Mouse (Mus musculus) left cerebral cortex, postnatal 10 days (tissue): ENCODE results near the gene Hoxa3. TPM values are rescaled to one million over a fixed set of nuclear protein-coding genes. Genes with fewer than 3 reads are reported as not detected.

ENCODE experiments used
- DNase-seq, 2 experiments: peaks; one replicate each; pipeline ENCODE4 v3.0.0; 2021 to 2022; ENCODE audit warnings: low spot score in 2 of 2, mixed read lengths in 1 of 2; ENCODE audit errors: extremely low spot score in 1 of 2
- intact Hi-C: fragments of 180-260 bp; cut with DNase I; formaldehyde crosslinking; loops from one replicate; pipeline ENCODE4 v1.15.1; 2025
- total RNA-seq, 2 experiments: library from RNA; stranded (reverse); gene quantifications; 2 replicates each; pipeline ENCODE4 v1.2.3; 2021

Gene Hoxa3
- total RNA-seq, 2 experiments from 2014 or later, result not detected

DNA sequence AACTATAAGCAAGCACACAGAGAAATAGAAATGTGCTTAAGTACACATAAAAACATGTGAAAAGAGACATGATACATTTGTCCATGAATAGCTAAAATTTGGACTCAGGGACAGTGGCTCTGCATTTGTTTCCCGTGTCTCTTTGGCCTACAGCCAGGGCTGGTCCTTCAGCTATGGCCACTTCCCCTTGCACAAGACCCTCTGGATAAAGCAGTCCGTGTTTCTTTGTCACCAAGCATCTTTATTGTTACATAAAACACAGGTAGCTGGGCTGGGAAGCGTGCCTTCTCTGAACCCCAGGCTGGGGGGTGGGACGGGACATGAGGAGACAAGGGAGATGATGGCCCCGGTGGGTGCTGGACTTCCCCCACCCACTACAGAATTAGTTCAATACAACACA lies 1.1 kb upstream of the Hoxa3 start:
- intact Hi-C loops, result no loop called here
- DNase-seq, result no peak

DNA sequence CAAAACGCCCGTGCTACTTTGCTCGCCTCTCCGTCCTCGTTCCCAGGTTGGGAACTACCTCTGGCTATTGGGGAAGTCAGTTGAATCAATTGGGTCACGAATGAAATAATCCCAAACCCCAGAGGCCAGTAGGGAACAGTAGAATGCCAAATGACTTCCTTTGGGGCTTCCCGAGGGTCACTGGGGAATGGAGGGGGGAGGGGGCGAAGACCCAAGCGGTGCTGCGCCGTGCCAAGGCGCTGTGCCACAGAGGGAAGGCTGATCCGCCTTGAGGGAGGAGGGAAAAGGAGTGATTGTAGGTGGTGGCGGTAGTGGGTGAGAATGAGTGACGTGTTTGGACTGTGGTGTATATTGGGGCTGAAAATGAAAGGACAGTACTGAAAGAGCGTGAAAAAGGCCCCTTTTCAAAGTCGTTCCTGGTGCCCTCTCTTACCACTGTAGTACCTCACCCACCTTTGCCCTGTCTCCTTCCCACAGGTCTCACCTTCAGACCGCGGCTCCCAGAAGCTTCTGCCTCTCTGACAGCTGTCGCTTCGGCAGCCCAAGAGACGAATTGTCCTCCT lies 499 bp downstream of the Hoxa3 start:
- intact Hi-C loops, result no loop called here
- no peak for DNase-seq

DNA sequence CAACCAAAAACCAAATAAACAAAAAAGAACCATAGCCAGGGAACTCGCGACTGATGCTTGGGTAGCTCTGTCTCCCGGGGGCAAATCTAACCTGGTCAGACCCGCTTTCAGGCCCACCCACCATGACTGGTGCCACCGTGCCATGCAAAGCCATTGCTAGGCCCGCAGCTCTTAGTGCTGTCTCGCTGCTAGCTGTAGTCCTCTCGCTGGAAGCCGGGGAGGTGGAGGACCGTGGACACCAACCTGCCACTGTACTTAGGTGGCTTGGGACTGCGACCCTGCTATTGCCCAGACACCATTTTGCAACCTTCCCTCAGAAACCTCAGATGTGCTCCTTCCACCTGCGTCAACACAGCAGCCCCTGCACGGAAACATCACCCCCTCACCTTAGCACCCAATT lies 1.2 kb downstream of the Hoxa3 start:
- intact Hi-C loops, result no loop called here
- no peak for DNase-seq

DNA sequence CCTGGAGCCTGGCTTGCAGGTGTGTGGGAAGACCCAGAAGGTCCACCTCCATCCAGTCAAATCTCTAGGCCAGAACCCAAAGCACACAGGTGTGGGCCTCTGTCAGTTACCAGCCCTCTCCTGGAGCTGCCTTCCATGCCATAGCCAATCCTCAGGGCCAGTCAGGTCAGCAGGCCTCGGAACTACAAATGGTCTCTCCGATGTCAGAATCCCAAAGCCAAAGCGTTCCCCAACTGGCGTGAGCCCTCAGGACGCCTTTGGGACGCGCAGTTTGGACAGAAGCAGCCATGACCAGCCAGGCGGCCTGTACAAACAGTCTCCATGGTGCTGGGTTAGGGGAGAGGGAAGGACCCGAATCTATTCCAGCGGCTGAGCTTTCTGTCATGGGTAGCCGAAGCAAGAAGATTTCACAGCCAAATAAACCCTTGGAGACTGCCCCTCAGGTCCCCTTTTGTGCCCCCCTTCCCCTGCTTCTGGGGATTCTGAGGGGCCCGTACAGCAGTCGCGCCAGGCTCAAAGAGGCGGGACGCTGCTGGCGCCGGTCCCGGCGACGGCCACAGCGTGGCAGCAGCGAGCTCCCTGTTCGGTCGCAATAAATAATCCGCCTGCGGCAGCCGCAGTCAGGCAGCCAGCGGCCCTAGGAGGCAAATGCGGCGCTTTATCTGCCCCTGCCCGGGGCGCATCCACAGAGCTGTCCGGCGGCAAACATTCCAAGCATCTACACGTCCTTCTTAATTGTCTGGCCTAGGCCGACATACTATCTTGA lies 1.8 kb downstream of the Hoxa3 start:
- peak in 1 of 2 experiments; percentile 72 for DNase-seq
- intact Hi-C loops, result no loop called here

DNA sequence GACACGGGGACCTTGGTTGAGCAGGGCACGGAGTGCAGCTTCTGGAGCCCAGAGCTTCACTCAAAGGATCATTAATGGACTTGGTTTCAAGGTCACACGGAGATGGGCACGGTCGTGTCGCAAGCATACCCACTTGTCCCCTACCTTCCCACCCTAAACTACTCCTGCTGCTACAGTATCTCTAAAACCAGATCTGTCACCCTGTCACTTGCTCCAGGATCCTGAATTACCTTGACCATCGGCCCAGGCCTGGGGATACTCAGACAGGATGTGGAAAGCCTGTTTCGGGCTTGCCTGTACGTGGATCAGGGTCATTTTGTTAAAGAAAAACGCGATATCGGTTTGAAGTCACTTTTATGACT lies 3.5 kb downstream of the Hoxa3 start:
- intact Hi-C loops, result no loop called here
- no peak for DNase-seq

DNA sequence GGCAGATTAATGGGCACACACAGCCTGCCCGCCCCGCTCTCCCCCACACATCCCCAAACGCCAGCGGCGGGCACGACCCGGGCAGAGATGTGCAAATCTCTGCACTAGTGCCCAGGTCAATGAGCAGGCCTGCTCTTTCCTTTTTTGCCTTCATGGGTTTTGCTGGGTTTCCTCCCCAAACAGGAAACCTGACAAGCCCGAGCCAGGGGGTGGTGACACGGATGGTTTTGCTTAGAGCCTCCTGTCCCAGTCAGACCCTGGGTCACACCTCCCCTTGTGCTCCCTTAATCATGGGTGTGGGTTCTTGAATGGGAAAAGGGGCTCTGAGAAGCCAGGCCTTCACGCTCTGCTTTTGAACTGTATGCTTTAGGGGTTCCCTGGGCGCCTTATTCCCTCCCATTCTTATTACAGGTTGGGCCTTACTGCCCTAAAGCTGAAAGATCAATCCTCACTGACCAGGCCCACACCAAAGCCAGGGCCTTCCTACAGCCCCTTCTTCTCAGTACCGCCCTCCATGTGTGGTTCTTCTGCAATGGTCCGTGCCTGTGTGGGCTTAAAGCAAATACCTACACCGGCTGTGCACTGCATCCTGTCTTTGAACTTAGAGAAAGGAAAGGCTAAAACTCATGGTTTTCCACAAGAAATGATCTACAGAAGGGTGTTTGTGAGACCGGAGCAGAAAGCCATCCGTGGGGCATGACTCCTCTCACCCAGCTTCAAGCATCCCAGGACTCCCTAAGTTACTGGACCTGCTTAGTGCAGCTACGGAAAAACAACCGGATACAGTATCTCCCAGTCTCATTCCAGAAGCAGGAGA lies 4.1 kb downstream of the Hoxa3 start:
- intact Hi-C loops, result no loop called here

DNA sequence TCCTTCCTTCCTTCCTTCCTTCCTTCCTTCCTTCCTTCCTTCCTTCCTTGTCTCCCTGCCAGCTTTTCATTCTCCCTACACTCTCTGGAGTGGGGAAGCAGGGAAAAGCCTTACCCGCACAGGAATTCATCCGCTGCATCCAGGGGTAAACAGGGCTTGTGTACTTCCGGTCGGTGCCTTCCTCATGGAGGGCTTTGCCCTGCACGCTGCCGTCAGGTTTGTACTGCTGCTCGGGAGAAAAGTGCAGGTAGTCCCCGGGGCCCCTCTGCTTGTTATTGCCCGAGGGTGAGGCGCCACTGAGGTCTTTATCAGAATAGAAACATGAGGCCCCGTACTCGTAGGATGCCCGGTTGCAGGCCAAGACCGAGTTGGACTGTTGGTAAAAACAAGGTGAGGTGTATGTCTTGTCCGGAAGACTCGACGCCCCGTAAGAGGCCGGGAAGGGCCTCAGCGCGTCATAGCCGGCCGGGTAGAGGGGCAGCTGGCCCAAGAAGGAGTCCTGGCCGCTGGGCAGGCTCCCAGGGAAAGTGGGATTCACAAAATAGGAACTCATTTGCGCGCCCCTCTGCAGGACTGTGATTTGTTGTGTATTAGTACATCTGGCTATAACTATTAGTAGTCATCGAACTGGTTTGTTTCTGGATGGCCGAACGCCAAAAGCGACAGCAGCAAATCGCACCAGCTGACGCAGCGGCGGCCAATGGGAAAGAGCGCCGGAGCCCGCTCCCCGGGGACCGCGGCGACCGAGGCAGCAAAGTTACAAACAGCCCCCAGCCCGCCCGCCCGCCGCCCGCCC lies 4.9 kb downstream of the Hoxa3 start, which contains the start of gene Hoxa6:
Hoxa6 (minus strand) TSS at position 651 of the 796 bp plus-strand sequence.
- intact Hi-C loops, result no loop called here
- no peak for DNase-seq

More for the DNA sequence above, 4.1 kb downstream of the Hoxa3 start:
- DNase-seq, result no peak

DNA sequence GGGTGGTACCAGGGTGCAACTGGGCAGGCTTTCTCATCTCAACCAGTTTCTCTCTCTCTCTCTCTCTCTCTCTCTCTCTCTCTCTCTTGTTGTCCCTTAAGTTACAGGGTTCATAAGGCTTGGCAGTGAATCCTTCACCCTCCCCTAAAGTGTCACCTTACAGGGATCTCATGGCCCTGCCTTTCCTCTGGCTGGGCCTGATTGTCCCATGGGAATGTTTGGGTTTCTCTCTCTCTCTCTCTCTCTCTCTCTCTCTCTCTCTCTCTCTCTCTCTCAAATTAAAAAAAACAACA lies 5.5 kb downstream of the Hoxa3 start:
- intact Hi-C loops, result no loop called here

DNA sequence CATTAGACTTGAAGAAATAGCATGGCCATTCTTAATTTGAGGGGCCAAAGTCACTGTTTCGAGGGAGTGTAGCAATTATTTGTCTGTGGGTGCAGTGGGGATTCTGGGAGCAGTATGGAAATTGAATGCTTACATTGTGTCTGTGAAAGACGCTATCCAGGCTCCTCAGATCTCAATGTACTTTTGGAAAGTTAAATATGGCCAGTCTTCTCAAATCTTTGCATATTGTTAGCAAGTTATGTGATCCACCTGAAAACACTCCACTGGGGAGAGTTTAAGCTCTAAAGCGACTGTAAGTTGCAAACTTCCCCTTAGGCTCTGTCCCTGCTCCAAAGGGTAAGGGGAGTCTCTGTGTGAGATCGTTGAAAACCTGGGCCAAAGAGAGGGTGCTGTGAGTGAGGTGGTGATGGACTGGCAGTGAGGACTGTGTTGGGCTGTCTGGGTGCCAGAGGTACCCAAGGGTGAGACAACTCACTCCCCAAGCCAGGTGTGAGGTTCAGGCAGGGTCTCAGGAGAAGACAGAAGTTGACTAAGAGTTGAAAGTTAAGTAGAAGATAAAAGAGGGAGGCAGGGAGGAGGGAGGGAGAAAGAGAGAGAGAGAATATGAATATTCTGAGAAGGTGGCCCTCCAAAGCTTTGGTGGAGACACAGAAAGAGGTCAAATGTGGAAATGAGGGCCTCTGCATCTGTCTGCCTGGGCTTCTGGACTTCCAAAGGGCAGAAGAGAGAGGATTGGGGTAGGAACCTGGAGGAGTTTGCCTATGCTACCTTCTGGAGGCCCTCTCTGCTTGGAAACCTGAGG lies 6.1 kb downstream of the Hoxa3 start:
- DNase-seq, result no peak
- intact Hi-C loops, result no loop called here

More for the DNA sequence above, 5.5 kb downstream of the Hoxa3 start:
- no peak for DNase-seq

DNA sequence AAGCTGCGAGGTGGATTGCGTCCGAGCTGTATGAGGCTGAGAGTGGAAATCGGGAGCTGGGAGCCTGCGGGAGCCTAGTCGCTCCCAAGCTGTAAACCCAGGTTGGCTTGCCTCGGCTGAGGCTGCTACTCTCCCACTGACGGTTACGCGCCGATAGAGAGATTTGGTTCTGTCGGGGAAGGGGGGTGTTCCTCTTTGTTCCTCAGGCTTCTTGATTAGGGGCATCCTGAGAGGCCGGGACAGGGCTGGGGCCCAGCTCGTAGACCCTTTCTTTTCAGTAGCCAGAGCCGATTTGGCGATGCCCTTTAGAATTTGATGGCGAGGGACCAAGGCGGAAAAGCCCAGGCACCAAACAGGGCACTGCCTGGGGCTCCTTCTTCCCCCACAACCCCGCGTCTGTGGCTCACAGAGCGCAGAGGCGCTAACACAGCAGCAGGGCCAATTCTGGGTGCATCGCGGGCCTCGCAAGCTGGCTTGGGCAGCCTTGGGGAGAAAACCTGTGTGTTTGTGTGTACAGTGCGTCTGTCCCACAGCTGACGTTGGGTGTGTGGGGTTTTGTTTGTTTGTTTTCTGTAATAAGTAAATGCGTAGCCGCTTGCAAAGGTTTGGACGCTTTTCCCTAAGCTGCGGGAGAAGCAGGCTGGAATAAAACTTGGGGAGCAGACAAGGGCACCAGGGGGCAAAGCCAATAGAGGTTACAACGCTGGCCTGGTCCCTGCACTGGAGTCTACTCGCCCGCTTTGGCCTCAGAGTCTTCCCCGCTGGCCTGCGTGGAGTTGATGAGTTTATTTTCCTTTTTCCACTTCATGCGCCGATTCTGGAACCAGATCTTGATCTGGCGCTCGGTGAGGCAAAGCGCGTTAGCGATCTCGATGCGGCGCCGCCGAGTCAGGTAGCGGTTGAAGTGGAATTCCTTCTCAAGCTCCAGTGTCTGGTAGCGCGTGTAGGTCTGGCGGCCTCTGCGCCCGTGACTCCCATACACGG lies 7.2 kb downstream of the Hoxa3 start:
- intact Hi-C loops, result no loop called here
- DNase-seq, result no peak

DNA sequence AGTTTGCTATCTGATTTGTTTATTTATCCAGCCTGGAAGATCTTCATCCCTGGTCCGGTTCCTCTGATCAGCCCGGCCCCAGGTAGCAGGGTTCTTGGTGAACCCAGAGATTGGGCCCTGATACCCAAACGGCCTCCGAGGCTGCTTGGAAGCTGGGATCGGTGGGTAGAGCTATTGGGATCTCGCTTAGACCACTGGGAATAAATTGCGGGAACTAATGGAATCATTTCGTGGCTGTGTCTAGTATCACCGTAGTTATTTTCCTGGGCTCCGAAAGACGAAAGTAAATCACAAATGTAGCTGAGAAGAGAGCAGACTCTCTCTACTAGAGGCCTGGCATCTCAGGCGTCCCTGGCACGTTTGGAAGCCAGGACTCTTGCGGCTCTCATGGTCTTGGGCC lies 7.9 kb downstream of the Hoxa3 start:
- no peak for DNase-seq
- intact Hi-C loops, result no loop called here

DNA sequence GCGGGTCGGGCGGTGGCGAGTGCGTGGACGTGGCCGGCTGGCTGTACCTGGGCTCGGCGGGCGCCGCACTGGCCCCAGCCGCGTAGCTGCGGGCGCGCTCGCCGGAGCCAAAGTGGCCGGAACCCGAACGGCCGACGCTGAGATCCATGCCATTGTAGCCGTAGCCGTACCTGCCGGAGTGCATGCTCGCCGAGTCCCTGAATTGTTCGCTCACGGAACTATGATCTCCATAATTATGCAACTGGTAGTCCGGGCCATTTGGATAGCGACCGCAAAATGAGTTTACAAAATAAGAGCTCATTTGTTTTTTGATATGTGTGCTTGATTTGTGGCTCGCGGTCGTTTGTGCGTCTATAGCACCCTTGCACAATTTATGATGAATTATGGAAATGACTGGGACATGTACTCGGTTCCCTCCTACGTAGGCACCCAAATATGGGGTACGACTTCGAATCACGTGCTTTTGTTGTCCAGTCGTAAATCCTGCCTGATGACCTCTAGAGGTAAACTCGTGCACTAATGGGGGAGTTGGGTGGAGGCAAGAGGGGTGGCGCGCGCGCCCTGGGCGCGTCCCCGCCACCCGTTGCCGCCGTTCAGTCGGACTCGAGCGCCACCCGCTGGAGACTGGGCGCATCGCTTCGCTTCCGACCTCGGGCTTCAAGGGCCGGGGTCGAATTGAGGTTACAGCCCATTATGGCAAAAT lies 8.9 kb downstream of the Hoxa3 start, which contains the start of gene Hoxa5:
Hoxa5 (minus strand) TSS at position 538 of the 703 bp plus-strand sequence.
- no peak for DNase-seq
- intact Hi-C loops, result no loop called here

DNA sequence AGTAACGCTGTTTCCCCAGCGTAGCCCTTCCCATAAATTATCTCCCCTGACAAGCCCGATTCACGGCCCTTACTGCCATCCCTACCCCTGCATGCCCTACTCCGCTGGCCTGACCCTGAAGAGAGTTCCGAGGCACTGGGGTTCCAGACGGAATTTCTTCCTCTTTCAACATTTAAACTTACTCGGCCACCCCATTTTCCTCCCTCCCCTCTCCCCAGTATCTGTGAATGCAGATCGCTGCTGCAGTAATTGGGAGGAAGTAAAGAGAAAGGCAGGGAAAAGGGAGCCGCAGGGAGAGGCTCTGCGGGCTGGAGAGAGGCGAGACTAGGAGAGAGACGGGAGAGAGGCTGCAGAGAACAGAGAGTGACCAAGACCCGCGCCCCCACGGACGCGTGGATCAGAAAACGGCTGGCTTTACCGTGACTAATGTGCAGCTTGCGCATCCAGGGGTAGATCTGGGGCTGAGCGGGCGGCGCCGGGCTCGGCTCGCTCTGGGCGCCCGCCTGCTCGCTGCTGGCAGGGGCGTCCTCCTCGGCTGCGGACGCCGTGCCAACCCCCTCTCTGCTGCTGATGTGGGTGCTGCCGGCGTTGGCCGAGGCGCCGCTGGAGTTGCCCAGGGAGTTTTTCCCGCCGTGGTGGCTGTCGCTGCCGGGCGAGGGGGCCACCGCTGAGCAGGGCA lies 9.6 kb downstream of the Hoxa3 start:
- intact Hi-C loops, result no loop called here
- no peak for DNase-seq

DNA sequence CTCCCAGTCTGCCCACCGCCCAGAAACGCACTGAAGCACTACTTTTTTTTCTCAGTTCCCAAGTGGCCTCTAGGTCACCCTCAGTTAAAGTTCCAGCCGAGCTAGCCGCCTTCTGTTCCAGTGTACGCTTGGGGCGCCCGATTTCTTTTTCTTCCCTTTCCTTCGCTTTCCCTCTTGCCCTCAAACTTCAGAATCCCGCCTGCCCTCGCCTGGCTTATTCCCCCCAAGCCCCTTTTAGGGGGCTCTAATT lies 10.1 kb downstream of the Hoxa3 start:
- no peak for DNase-seq
- intact Hi-C loops, result no loop called here

DNA sequence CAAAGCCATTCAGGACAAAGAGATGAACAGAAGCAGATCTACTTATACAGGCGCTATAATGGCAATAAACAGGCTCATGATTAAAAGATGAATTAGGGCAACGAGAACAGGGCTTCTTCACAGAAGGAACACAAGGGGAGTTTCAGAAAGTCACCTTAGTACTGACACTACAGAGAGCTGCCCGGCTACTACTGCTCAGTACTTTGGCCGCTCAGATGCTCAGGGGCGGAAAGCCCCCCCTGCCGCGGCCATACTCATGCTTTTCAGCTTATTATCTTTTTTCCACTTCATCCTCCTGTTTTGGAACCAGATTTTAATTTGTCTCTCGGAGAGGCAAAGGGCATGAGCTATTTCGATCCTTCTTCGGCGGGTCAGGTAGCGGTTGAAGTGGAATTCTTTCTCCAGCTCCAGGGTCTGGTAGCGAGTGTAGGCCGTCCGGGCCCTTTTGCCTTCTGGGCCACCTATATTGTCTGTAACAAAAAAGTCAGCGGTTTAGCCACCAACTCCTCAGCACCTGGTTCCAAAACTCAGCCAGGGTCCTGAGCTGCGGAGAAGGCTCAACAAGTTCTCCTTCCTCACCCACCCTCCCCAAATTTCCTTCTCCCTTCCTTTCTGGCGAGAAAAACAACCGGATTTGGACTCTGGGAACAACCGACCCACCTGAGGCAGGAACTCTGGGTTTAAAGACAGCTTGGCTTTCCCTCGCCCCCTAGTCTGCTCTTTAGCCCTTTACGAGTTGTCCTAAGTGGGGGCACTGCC lies 10.6 kb downstream of the Hoxa3 start:
- intact Hi-C loops, result no loop called here
- no peak for DNase-seq

DNA sequence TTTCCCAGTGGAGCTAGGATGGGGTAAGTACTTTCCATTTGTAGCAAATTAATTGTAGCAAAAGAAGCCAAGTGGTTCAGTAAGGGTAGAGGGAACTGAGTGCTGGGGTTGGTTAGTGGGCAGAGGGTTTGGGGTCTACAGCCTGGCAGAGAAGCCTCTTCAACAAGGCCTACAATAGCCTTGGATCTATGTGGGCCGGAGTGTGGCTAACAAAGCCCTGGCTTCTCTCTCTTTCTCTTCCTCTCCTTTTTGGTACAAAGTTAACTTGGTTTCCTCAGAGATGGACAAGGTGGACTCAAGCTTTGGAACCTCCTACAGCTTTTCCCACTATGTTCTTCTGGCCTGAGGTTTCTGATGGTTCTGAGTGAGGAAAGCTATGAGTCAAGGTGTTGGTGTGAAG lies 11.9 kb downstream of the Hoxa3 start:
- DNase-seq, result no peak
- intact Hi-C loops, result no loop called here
